Mouse (Mus musculus) urinary bladder, postnatal 25 days (tissue): ENCODE measurements at regions not wholly inside any gene's neighbourhood (a gene's known extent, or its start where the extent isn't known, plus 50 kb on each side); places are given as distances from the start of the nearest gene placed in this dataset.

Experiments
- DNase-seq: peaks from one replicate; pipeline ENCODE4 v3.0.0; 2022; ENCODE audit warnings: low spot score

GRCm38 (mm10) chr8:49236822-49237071 lies 393.0 kb upstream of the Tenm3 start:
- DNase-seq = no peak

- DNase-seq = no peak
These were observed 392.5 kb upstream of the Tenm3 start for GRCm38 (mm10) chr8:49236021-49236821.

- no peak for DNase-seq
These were observed 380.2 kb upstream of the Tenm3 start for GRCm38 (mm10) chr8:49223841-49224420.

GRCm38 (mm10) chr8:49195333-49195640 lies 351.5 kb upstream of the Tenm3 start:
- no peak for DNase-seq

- no peak for DNase-seq
These were observed 351.0 kb upstream of the Tenm3 start for GRCm38 (mm10) chr8:49194592-49195332.

GRCm38 (mm10) chr8:49186853-49187252 lies 343.1 kb upstream of the Tenm3 start:
- no peak for DNase-seq

- DNase-seq = no peak
These were observed 331.6 kb upstream of the Tenm3 start for GRCm38 (mm10) chr8:49175386-49175785.

- no peak for DNase-seq
These were observed 331.2 kb upstream of the Tenm3 start for GRCm38 (mm10) chr8:49174956-49175355.

GRCm38 (mm10) chr8:49159318-49159717 lies 315.6 kb upstream of the Tenm3 start:
- no peak for DNase-seq

- DNase-seq = no peak
These were observed 314.4 kb upstream of the Tenm3 start for GRCm38 (mm10) chr8:49158201-49158600.

- DNase-seq = no peak
These were observed 292.8 kb upstream of the Tenm3 start for GRCm38 (mm10) chr8:49136503-49137044.

GRCm38 (mm10) chr8:49109095-49109494 lies 265.3 kb upstream of the Tenm3 start:
- no peak for DNase-seq

- DNase-seq = no peak
These were observed 264.9 kb upstream of the Tenm3 start for GRCm38 (mm10) chr8:49108665-49109064.

GRCm38 (mm10) chr8:49106531-49106930 lies 262.8 kb upstream of the Tenm3 start:
- DNase-seq = no peak

GRCm38 (mm10) chr8:49101156-49101555 lies 257.4 kb upstream of the Tenm3 start:
- DNase-seq = no peak

- DNase-seq = no peak
These were observed 240.6 kb upstream of the Tenm3 start for GRCm38 (mm10) chr8:49084191-49084875.

- no peak for DNase-seq
These were observed 225.7 kb upstream of the Tenm3 start for GRCm38 (mm10) chr8:49069451-49069850.

GRCm38 (mm10) chr8:49063256-49063655 lies 219.5 kb upstream of the Tenm3 start:
- DNase-seq = no peak

- no peak for DNase-seq
These were observed 199.5 kb upstream of the Tenm3 start for GRCm38 (mm10) chr8:49043236-49043635.

- DNase-seq = no peak
These were observed 192.4 kb upstream of the Tenm3 start for GRCm38 (mm10) chr8:49035970-49036700.

- peak; percentile 11 for DNase-seq
These were observed 191.8 kb upstream of the Tenm3 start for GRCm38 (mm10) chr8:49035519-49035918.

- no peak for DNase-seq
These were observed 186.5 kb upstream of the Tenm3 start for GRCm38 (mm10) chr8:49030255-49030654.
